Mouse (Mus musculus): Measurements from ENCODE around the gene Rpl34.

Rpl34 gene

DNA sequence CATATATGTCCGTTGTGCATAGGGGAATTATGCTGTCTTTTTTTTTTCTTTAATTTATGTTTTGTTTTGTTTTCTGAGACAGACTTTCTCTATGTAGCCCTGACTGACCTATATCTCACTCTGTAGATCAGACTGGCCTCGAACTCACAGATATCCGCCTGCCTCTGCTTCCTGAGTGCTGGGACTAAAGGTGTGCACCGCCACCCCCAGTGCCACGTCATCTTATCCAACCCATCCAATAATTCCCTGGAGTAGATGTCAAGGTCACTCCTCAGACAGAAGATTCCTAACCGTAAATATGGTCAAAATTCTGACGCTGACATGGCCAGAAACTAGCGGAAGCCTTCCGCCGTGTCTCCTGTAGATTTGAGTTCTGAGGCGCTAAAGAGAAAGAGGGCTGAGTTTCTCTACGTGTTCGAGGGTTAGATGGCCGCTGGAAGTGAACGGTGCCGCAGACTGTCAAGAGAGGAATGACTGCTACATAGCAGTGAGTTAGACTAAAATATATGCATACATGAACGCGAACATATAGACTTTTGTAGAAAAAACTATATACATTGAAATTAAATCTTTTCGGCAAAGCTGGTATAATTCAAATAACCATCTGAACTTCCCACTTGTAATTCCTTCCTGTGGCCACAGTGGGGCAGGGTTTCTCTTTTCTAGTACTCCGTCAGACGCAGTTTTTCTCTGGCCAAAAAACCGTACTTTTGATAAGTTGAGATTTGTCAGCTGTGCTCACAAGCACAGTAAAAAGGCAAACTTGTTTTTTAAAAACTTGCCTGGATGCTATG, 15.2 kb downstream of the Rpl34 start:
- in situ Hi-C loops (cut with MseI, MboI) = loop anchor here in 1 of 2 experiments (10.0 kb wide), 1 partner anchor 520 kb away; no protein-coding TSS in a partner anchor

DNA sequence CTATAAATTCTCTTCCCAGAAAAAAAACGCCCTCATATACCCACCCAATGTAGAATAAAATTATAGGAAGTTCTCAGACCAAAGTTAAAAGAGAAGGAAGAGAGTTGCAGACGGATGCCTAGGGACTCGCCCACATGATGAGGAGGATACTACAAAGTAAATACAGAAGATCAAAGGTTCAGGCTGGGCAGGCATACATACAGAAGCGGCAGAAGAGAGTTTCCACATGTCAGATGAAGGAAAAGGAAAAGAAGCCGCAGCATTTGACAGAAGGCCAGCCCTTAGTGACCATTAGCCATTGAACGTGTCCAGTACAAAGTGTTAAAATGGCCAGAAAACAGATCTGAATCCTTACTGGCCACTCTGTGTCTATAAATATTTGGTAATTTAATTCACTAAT, 17.3 kb downstream of the Rpl34 start:
- in situ Hi-C loops (cut with MseI, MboI) = loop anchor here in 1 of 2 experiments (10.0 kb wide), 1 partner anchor 522 kb away; no protein-coding TSS in a partner anchor

DNA sequence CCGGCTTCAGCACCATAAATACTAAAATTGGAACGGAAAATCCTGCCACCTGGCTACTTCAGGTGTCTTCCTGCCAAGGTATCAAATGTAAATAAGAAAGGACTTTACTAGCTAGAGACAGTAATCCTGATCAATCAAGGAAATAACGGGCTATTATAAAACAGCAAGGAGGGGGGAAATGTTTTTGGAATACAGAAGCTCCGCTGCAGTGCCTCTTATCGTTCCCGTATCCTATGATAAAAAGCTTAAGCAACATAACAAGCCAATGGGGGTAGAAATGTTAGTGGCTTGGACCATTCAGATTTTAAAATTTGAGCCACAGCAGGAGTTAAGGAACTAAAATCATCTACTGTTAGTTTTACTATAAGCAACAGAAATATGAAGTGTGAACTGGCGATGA, 20.1 kb downstream of the Rpl34 start:
- in situ Hi-C loops (cut with MseI, MboI) = loop anchor here in 1 of 2 experiments (10.0 kb wide), 1 partner anchor 525 kb away; no protein-coding TSS in a partner anchor

DNA sequence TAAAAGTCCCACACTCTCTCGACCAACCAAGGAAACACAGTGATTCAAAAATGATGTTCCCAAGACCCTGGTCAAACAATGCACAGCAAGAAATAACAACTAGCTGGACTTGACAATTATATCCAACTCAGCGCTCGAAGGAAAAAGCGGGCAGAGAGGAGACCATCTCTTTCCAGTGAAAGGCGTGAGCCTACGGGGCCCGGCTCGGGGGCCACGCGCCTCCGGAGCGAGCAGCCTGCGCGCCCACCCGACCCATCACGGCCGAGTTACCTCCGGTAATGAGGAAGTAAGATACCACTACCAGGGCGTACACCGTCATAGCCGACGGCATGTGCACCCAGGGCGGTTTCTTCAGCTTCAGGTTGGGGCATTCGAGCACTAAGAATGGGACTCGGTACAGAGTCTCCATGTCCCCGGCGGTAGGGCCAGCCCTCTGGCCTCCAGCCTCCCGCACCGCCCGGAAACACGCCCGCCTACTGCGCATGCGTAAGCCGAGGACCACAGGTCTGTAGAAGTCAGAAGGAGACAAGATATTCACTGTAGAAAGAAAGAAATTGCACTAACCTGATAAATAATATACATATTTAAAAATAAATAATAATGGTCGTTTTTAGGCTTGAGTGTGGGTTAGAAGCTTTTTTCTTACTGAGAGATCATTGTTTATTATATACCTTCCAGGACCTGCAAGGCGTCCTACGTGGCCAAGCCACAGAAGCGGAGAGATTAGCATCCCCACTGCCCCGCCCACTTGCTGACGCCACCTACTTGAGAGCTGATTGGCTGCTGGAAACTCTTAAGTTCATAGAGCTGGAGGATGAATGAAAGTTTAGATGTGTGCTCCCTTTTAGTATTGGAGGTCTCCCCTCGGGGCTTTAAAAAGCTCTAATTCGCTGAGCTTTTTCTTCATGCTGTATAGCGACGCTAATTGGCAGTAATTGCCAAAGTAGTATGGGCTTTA, 21.0 kb downstream of the Rpl34 start, which contains the start of gene Ostc:
Gene Ostc (minus strand): TSS at position 478 of the 958 bp plus-strand sequence.
- in situ Hi-C loops (cut with MseI, MboI) = no loop called here

DNA sequence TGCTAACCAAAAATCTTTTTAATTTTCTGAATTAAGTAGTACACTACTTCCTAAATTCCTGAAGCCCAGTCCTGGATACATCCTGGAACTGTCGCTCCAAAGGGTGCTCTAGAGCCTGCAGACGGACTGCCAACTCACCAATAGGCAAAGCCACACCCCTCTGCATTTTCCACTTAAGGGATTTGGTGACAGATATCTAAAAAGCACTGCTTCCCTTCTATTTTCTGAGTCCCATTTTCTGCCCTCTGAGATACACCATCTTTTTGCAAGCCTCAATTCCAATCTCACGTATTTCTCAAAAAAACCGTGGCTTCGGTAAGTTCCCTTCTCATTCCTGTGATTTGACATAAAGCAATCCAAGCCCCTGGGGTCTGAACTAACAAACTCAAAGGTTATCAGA, 21.7 kb downstream of the Rpl34 start:
- in situ Hi-C loops (cut with MseI, MboI) = no loop called here

DNA sequence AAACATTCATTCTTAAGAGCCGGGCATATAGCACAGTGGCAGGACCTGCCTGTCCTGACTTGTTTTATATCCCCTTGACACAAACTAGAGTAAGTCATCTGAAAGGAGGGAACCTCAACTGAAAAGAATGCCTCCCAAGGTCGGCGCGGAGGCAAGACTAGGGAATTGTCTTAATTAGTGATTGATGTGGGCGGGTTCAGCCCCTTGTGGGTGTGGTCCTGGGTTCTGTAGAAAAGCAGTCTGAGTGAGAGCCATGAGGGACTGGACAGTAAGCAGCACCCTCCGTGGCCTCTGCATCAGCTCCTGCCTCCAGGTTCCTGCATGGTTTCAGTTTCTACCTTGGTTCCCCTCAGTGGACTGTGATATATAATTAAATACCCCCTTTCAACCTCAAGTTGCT, 27.9 kb downstream of the Rpl34 start:
- in situ Hi-C loops (cut with MseI, MboI) = no loop called here

DNA sequence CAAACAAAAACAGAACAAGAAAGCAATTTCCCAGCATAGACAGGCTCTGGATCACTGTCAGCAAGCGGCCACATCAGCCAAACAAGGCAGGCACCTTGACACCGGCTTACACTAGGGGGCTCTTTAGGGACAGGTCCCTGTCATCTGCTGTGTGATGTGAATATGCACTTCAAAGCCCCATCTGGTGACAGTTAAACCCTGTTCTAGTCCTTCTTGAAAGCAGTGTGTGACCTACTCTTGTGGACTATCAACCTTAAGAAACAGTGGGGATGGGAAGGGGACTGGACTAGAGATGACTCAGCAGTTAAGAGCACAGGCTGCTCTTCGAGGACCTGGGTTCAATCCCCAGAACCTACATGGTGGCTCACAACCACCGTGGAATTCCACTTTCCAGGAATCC, 32.6 kb downstream of the Rpl34 start:
- in situ Hi-C loops (cut with MseI, MboI) = loop anchor here (10.0 to 25.0 kb wide), 3 partner anchors 510 to 593 kb away; no protein-coding TSS in a partner anchor

DNA sequence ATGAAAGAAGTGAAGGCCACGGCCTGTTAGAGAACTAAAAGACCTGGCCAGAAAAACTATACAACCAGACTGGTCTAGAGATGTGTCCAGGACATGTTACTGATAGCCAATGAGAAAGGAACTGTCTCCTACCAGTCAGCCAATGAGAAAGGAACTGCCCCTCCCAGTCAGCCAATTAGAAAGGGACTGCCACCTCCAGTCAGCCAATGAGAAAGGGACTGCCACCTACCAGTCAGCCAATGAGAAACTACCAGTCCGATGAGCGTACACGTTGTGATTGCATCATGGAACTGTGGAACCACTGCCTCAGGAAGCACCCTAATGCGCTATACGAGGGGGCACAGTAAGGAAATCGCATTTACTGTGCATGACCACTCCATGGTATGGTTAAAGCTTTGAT, 35.5 kb downstream of the Rpl34 start:
- in situ Hi-C loops (cut with MseI, MboI) = loop anchor here (5.0 to 25.0 kb wide), 4 partner anchors 507 to 607 kb away; no protein-coding TSS in a partner anchor

DNA sequence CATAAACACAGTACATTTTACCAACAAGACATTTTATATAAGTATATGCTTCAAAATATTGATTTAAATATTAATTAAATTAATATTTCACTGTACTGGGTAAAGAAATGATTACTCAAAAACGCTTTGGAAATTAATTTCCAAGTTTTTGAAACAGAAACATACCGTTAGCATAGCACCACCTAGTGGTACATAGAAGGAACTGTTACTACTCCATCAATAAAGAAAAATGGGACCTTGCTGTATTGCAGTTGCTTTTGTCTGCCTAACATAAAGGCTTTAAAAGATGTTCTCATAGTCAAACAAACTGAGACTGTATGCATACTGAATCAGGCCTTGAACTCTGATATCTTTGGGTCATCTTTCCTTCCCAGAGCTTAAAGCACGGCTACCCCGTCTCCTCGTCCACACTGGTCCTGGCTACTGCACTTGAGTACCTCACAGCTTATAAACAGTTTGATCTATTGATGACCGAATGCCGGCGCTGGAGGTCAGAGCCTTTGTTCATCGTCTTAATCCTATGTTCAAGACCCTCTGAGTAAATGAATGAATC, 36.1 kb downstream of the Rpl34 start:
- in situ Hi-C loops (cut with MseI, MboI) = loop anchor here (5.0 to 25.0 kb wide), 4 partner anchors 507 to 607 kb away; no protein-coding TSS in a partner anchor

DNA sequence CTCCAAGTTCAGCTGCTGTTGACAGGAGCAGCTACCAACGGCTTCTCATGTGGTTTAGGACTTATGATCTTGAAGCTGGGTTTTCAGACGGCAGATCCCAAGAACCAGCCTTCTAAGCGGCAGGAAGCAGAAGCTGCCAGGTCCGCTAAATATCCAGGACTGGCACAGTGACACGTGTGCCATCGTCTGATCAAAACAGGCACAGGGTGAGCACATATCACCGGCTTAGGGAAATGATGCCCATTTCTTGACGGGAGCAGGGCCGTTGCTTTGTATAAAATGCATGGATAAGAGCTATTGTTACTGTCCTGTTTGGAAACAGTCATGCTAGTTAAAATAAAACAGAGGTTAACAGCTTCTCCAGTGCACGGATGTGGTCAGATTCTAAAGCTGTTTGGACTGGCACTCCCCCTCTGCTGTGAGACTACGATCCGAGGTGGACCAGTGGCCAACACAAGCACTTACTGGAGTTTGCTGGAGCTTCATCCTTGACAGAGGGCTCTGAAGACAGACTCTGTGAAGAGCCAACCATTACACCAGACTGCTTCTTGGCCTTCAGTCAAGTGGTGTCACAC, 38.5 kb downstream of the Rpl34 start:
- in situ Hi-C loops (cut with MseI, MboI) = loop anchor here (5.0 to 25.0 kb wide), 4 partner anchors 504 to 604 kb away; no protein-coding TSS in a partner anchor

DNA sequence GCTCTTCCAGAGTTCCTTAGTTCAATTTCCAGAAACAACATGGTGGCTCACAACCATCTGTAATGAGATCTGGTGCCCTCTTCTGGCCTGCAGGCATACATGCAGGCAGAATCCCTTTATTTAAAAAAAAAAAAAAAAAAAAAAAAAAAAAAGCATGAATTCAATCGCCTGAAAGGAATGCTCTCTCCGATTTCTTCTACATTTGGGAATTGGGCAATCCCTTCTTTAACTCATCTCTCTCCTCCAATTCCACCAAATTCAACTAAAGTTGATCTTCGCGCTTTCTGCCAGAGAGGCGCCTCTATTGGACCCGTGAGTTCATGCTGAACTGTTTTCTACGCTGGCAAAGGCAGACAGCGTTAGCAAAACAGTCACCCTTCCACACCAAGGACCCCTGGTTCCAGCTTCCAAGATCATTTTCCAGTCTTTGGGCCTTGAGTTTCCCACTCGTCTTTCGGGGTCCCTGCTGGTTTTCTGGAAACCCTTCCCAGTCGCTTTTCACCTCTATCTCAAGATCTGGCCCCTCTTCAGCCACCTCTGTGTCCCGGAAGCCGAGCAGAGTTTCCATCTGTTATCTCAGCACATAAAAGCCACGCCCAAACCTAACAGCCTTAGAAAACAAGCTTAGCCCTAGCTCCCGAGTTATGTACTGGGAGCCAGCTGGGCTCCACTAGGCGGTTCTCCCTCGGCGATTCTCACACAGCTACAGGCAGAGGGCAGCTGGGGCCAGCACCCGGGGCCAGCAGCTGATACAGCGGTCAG, 39.2 kb downstream of the Rpl34 start:
- in situ Hi-C loops (cut with MseI, MboI) = loop anchor here (5.0 to 25.0 kb wide), 4 partner anchors 504 to 604 kb away; no protein-coding TSS in a partner anchor

DNA sequence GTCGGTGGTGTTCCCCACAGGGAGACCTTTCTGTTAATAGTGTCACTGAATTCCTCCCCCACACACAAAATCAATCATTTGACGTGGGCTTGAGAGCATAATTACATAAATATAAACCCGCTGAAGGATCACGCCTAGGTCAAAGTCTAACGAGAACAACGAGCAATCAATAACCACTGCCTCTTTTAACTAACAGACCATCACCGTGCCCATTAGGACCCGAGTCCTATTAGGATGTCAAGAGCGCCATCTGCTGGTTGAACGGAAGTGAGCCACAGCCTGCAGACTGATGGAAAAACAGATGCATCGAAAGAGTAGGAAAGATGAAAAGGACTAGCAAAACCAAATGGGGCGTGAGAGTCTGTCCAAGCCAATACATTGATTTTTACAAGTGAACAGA, 40.6 kb downstream of the Rpl34 start:
- in situ Hi-C loops (cut with MseI, MboI) = loop anchor here (5.0 to 25.0 kb wide), 5 partner anchors 82 to 602 kb away; no protein-coding TSS in a partner anchor

DNA sequence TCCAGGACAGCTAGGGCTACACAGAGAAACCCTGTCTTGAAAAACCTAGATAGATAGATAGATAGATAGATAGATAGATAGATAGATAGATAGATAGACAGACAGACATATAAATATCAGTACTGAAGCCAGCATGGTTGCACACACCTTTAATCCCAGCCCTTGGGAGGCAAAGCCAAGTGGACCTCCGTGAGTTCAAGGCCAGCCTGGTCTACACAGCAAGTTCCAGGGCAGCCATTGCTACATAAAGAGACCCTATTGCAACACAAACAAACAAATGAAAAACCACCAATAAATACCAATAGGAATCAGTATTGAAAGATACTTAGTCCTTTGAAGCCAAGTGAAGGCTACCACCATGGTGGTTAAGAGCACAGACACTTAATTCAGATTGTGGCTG, 43.1 kb downstream of the Rpl34 start:
- in situ Hi-C loops (cut with MseI, MboI) = loop anchor here (5.0 to 25.0 kb wide), 2 partner anchors 80 to 500 kb away; no protein-coding TSS in a partner anchor

DNA sequence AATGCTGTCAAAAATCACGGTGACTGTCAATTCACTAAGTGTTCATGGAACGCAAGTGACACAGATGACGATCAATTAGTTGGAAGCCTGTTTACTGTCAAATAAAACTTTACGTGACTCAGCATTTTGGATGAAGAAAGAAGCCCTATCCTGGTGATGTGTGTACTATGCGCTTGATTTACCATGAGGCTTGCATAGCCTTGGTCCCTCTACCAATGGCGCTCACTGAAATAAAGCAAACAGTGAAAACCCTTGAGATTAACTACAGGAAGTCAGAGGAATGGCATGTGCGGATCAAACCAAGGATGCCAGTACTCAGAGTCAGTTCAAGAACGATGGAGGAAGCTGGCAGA, 45.2 kb downstream of the Rpl34 start:
- in situ Hi-C loops (cut with MseI, MboI) = loop anchor here (5.0 to 25.0 kb wide), 2 partner anchors 78 to 498 kb away; no protein-coding TSS in a partner anchor

DNA sequence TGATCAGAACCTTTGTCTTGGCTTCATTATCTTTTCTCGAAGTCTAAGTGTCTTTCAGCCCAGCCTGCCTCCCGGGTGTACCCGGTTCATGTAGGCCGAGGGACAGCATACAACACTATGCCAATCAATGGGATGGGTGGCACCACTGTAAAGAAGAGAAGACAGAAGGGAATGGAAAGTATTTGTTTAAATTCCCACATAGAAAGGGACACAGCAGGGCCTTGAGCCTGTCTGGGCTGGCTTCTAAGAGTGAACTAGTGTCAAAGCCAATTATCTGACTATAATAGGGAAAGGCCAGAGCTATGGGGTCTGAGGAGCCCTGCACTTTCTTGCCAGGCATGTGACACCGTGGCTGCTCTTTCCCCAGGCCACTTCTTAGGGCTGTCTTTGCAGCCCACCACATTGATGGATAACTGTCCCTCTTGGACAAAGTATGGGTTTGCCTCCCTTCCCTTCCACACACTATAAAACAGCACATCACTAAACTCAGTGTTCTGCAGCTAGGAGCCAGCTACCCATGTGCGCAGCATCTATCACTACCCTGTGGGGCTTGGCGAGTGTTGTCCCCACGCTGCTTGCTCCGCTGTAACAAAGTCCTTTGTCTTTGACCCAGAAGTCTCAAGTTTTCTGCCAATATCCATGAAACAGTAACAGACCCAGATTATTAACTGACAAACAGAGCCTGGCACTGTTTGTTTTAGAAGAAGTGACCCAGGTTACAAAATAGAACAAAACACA, 45.8 kb downstream of the Rpl34 start:
- in situ Hi-C loops (cut with MseI, MboI) = loop anchor here (5.0 to 25.0 kb wide), 2 partner anchors 77 to 497 kb away; no protein-coding TSS in a partner anchor

DNA sequence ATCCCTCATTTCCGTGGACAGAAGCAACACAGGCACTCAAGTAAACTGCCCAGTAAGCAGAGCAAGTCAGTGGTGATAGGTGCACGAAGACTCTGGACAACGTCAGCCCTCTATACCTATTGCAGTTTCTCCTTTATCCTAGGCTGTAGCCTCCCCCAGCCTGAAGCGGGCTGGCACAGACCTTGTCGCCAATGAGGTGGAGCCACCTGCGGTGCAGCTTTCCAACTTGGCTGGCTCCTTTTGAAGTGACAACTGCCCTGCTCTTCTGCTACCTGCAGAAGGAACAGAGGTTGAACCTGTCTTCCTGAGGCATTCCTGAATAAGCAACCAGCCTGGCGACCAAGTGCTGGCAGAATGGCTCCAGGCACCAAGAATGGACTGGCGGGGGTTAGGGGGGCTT, 46.4 kb downstream of the Rpl34 start:
- in situ Hi-C loops (cut with MseI, MboI) = loop anchor here in 1 of 2 experiments (25.0 kb wide), 1 partner anchor 497 kb away; no protein-coding TSS in a partner anchor

DNA sequence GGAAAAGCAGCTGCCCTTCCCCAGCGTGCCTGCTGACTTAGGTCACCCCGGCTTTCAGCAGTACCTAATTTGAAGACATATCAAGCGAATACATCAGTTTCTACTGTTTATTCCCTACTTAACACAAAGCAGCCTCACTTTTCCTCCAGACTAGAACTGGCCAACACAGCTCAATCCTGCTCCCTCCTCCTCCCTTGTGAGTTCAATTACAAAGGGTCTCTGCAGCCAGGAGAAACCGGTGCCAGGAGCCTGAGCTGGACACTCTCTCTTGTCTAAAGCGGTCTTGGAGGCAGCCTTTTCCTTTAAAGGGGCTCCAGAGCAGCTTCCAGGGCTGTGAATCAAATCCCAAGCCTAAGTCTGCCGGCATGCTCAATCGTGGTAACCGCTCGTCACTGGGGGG, 48.0 kb downstream of the Rpl34 start:
- in situ Hi-C loops (cut with MseI, MboI) = loop anchor here in 1 of 2 experiments (25.0 kb wide), 1 partner anchor 495 kb away; no protein-coding TSS in a partner anchor

DNA sequence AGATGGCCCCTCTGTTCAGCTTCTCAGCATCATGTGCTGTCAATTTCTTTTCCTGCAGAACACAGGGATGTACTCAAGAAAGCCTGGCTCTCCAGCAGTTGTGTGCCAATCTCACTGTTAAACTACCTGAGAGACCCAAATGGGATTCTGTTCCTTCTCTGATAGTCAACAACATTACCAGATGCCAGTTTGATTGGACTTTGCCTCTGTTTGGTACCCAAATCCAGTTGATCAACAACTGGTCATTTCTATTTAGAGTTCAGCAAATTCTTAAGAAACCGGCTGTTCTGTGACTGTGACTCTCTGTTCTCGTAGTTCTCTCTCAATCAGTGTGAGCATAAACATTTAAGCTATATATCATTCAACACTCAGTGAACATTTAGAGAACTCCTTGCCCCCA, 49.0 kb downstream of the Rpl34 start:
- in situ Hi-C loops (cut with MseI, MboI) = loop anchor here in 1 of 2 experiments (25.0 kb wide), 1 partner anchor 494 kb away; no protein-coding TSS in a partner anchor

Measured in mouse trophoblast stem cell (cell line).